Mouse (Mus musculus): Measurements from ENCODE around the gene Gm17728. TPM values are rescaled to one million over a fixed set of nuclear protein-coding genes. Genes with fewer than 3 reads are reported as not detected.
"Not testable (repeated sequence)": the region's sequence is repeated elsewhere in the genome, so short reads cannot be mapped to it uniquely, and the experiment has no call there.

The Gm17728 gene
- not detected in 2 replicates for polyA plus RNA-seq (2012; ENCODE audit: insufficient read depth, insufficient read length, missing spikeins)

- not testable (repeated sequence) for H3K4me3 ChIP-seq (ENCODE audit: insufficient read depth, low read length); H3K27ac ChIP-seq (ENCODE audit: insufficient read depth, low read depth, low read length); H3K4me1 ChIP-seq (ENCODE audit: control insufficient read depth, insufficient read depth, low read length)
Measured at GRCm38 (mm10) chr17:9421760-9422159, at the start of gene Gm17728. Gene Gm17728 (plus strand): TSS chr17:9422060.

- H3K4me1 ChIP-seq (ENCODE audit: control insufficient read depth, insufficient read depth, low read length), result no peaks in the 10 kb centered on the region
- H3K4me3 ChIP-seq (ENCODE audit: insufficient read depth, low read length), result no peak overlapping the region
- TF ChIP-seq POLR2A (IDR thresholded peaks at IDR 0.05; ENCODE audit: borderline replicate concordance, low read depth, low read length) (no peak), CTCF (IDR thresholded peaks at IDR 0.05; ENCODE audit: low read depth, low read length) (no peak)
- H3K27ac ChIP-seq (ENCODE audit: insufficient read depth, low read depth, low read length), result no peak overlapping the region
Measured at GRCm38 (mm10) chr17:9397493-9397892, 24.4 kb upstream of the Gm17728 start.

- no peak overlapping the region for H3K27ac ChIP-seq (ENCODE audit: insufficient read depth, low read depth, low read length)
- no peak for TF ChIP-seq POLR2A (IDR thresholded peaks at IDR 0.05; ENCODE audit: borderline replicate concordance, low read depth, low read length)
- H3K4me3 ChIP-seq (ENCODE audit: insufficient read depth, low read length), result no peak overlapping the region
- no peaks in the 10 kb centered on the region for H3K4me1 ChIP-seq (ENCODE audit: control insufficient read depth, insufficient read depth, low read length)
Measured at GRCm38 (mm10) chr17:9398551-9398950, 23.3 kb upstream of the Gm17728 start.

- H3K27ac ChIP-seq (ENCODE audit: insufficient read depth, low read depth, low read length), result no peak overlapping the region
- H3K4me1 ChIP-seq (ENCODE audit: control insufficient read depth, insufficient read depth, low read length), result no peaks in the 10 kb centered on the region
- no peak for TF ChIP-seq POLR2A (IDR thresholded peaks at IDR 0.05; ENCODE audit: borderline replicate concordance, low read depth, low read length)
- TF ChIP-seq CTCF (IDR thresholded peaks at IDR 0.05; ENCODE audit: low read depth, low read length), result no peak
- no peak overlapping the region for H3K4me3 ChIP-seq (ENCODE audit: insufficient read depth, low read length)
Measured at GRCm38 (mm10) chr17:9403991-9404390, 17.9 kb upstream of the Gm17728 start.

- no peak overlapping the region for H3K4me3 ChIP-seq (ENCODE audit: insufficient read depth, low read length)
- H3K4me1 ChIP-seq (ENCODE audit: control insufficient read depth, insufficient read depth, low read length), result no peaks in the 10 kb centered on the region
- no peak for TF ChIP-seq CTCF (IDR thresholded peaks at IDR 0.05; ENCODE audit: low read depth, low read length)
- no peak for TF ChIP-seq POLR2A (IDR thresholded peaks at IDR 0.05; ENCODE audit: borderline replicate concordance, low read depth, low read length)
- H3K27ac ChIP-seq (ENCODE audit: insufficient read depth, low read depth, low read length), result no peak overlapping the region
Measured at GRCm38 (mm10) chr17:9407640-9408039, 14.2 kb upstream of the Gm17728 start.

- Histone ChIP-seq H3K4me1 (ENCODE audit: control insufficient read depth, insufficient read depth, low read length) (no peaks in the 10 kb centered on the region), H3K27ac (ENCODE audit: insufficient read depth, low read depth, low read length) (no peak overlapping the region), H3K4me3 (ENCODE audit: insufficient read depth, low read length) (no peak overlapping the region)
- TF ChIP-seq POLR2A (IDR thresholded peaks at IDR 0.05; ENCODE audit: borderline replicate concordance, low read depth, low read length) (no peak), CTCF (IDR thresholded peaks at IDR 0.05; ENCODE audit: low read depth, low read length) (no peak)
Measured at GRCm38 (mm10) chr17:9419016-9419415, 2.8 kb upstream of the Gm17728 start.

GRCm38 (mm10) chr17:9428374-9428994, 6.6 kb downstream of the Gm17728 start:
- no peaks in the 10 kb centered on the region for H3K4me1 ChIP-seq (ENCODE audit: control insufficient read depth, insufficient read depth, low read length)
- H3K27ac ChIP-seq (ENCODE audit: insufficient read depth, low read depth, low read length), result no peak overlapping the region
- H3K4me3 ChIP-seq (ENCODE audit: insufficient read depth, low read length), result no peak overlapping the region
- TF ChIP-seq CTCF (IDR thresholded peaks at IDR 0.05; ENCODE audit: low read depth, low read length), result no peak
- no peak for TF ChIP-seq POLR2A (IDR thresholded peaks at IDR 0.05; ENCODE audit: borderline replicate concordance, low read depth, low read length)

- H3K4me1 ChIP-seq (ENCODE audit: control insufficient read depth, insufficient read depth, low read length), result no peaks in the 10 kb centered on the region
- TF ChIP-seq CTCF (IDR thresholded peaks at IDR 0.05; ENCODE audit: low read depth, low read length) (no peak), POLR2A (IDR thresholded peaks at IDR 0.05; ENCODE audit: borderline replicate concordance, low read depth, low read length) (no peak)
- no peak overlapping the region for H3K4me3 ChIP-seq (ENCODE audit: insufficient read depth, low read length)
- no peak overlapping the region for H3K27ac ChIP-seq (ENCODE audit: insufficient read depth, low read depth, low read length)
Measured at GRCm38 (mm10) chr17:9439997-9440655, 18.3 kb downstream of the Gm17728 start.

- TF ChIP-seq POLR2A (IDR thresholded peaks at IDR 0.05; ENCODE audit: borderline replicate concordance, low read depth, low read length) (no peak), CTCF (IDR thresholded peaks at IDR 0.05; ENCODE audit: low read depth, low read length) (no peak)
- no peak overlapping the region for H3K27ac ChIP-seq (ENCODE audit: insufficient read depth, low read depth, low read length)
- no peaks in the 10 kb centered on the region for H3K4me1 ChIP-seq (ENCODE audit: control insufficient read depth, insufficient read depth, low read length)
- no peak overlapping the region for H3K4me3 ChIP-seq (ENCODE audit: insufficient read depth, low read length)
Measured at GRCm38 (mm10) chr17:9456406-9456805, 34.5 kb downstream of the Gm17728 start.

GRCm38 (mm10) chr17:9460904-9461303, 39.0 kb downstream of the Gm17728 start:
- Histone ChIP-seq H3K4me1 (ENCODE audit: control insufficient read depth, insufficient read depth, low read length) (no peaks in the 10 kb centered on the region), H3K27ac (ENCODE audit: insufficient read depth, low read depth, low read length) (no peak overlapping the region), H3K4me3 (ENCODE audit: insufficient read depth, low read length) (no peak overlapping the region)
- TF ChIP-seq POLR2A (IDR thresholded peaks at IDR 0.05; ENCODE audit: borderline replicate concordance, low read depth, low read length) (no peak), CTCF (IDR thresholded peaks at IDR 0.05; ENCODE audit: low read depth, low read length) (no peak)

Other genes starting within 250 kb of the Gm17728 start
- not detected in 2 replicates for gene Pabpc6, start 247.7 kb downstream of the Gm17728 start, polyA plus RNA-seq (2012; ENCODE audit: insufficient read depth, insufficient read length, missing spikeins)